Mouse (Mus musculus) heart, postnatal 0 days (tissue): Measurements from ENCODE around the gene Osbp2.
"Not testable (repeated sequence)": the region's sequence is repeated elsewhere in the genome, so short reads cannot be mapped to it uniquely, and the experiment has no call there.

Experiments
- CTCF ChIP-seq: IDR thresholded peaks from 2 replicates; pipeline ENCODE4 v1.5.1; 2016; ENCODE audit warnings: antibody characterized with exemption, control low read depth, low read depth
- EP300 ChIP-seq: IDR thresholded peaks from 2 replicates; pipeline ENCODE4 v1.6.1; 2016; ENCODE audit warnings: antibody characterized with exemption, low read depth

DNA sequence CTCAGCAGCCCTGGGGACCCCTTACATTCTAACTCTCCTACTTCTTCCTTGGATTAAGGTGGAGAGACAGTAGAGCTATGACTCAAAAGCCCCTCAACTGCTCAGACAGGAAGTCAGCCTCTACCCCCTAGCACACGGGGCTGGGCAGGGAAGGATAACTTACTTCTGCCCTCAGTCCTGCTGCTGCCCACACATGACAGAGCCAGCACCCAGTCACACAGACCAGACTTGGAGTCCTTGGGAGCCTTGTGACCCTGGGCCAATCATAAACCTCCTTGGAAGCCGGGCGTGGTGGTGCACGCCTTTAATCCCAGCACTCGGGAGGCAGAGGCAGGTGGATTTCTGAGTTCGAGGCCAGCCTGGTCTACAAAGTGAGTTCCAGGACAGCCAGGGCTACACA, 47.7 kb upstream of the Osbp2 start:
- not testable (repeated sequence) for TF ChIP-seq CTCF, EP300
